11 mouse cellular contexts compared by ENCODE assay signal in genomic region chr2:77085313-77085712, GRCm38 (mm10).
"Had no signal": no experiment of that assay in that cellular context is flagged by ENCODE, and none has a peak within 500 bp of the region (broad histone marks: within the 10 kb centered on the region; RNA-seq: fewer than 3 reads in every experiment).

No protein-coding gene starts in this region.

- H3K4me2 ChIP-seq: limb, embryonic 12.5 days; liver, embryonic 13.5 days; neural tube, embryonic 12.5 days had no signal

- H3K4me3 ChIP-seq: layer of hippocampus, adult 2 months; limb, embryonic 12.5 days; liver, embryonic 13.5 days; neural tube, embryonic 12.5 days had no signal

- DNase-seq: kidney, adult 18-20 months; kidney, postnatal 10 days; kidney, postnatal 4 days; liver; liver, embryonic 13.5 days; lung, adult 18-20 months; thymus, adult 2 months; thymus, postnatal 25 days had no signal

- H3K27me3 ChIP-seq: limb, embryonic 12.5 days; liver, embryonic 13.5 days; neural tube, embryonic 12.5 days had no signal

- H3K36me3 ChIP-seq: limb, embryonic 12.5 days; liver, embryonic 13.5 days; neural tube, embryonic 12.5 days had no signal

- H3K4me1 ChIP-seq: limb, embryonic 12.5 days; liver, embryonic 13.5 days; neural tube, embryonic 12.5 days had no signal

- H3K9me3 ChIP-seq: limb, embryonic 12.5 days; liver, embryonic 13.5 days; neural tube, embryonic 12.5 days had no signal

- H3K27ac ChIP-seq: layer of hippocampus, adult 2 months; limb, embryonic 12.5 days; liver, embryonic 13.5 days; neural tube, embryonic 12.5 days had no signal

- H3K9ac ChIP-seq: limb, embryonic 12.5 days; liver, embryonic 13.5 days; neural tube, embryonic 12.5 days had no signal
